8 mouse cellular contexts compared by ENCODE assay signal in genomic region chr7:6331233-6331956, GRCm38 (mm10). TPM values are rescaled to one million over a fixed set of nuclear protein-coding genes. Genes with fewer than 3 reads are reported as not detected.
DNase-seq lines count a peak whose midpoint lies in the region; ATAC-seq lines count a peak whose summit lies in the region.

Gene Zfp583 (minus strand): TSS chr7:6331285.

- peaks cover 10% of the 10 kb centered on the region for H3K4me1 ChIP-seq in embryonic facial prominence, embryonic 10.5 days
- H3K4me1 ChIP-seq in intestine, embryonic 15.5 days (replicated peaks) = peaks cover 3% of the 10 kb centered on the region; the same call in 1 of the 2 replicates

- peak within 1 kb of the TSS; percentile 72 for H3K4me2 ChIP-seq in intestine, embryonic 15.5 days (replicated peaks)

- intact Hi-C loops in left cerebral cortex, postnatal 25 days (cut with DNase I) = loop anchor here (2.0 kb wide), 1 partner anchor 13 kb away; no protein-coding TSS in a partner anchor

- 4% methylated on average over 31 of the region's 31 CpGs for WGBS in embryonic facial prominence, embryonic 10.5 days
- WGBS in intestine, embryonic 15.5 days = 3% methylated on average over 31 of the region's 31 CpGs

- DNase-seq in adrenal gland, postnatal 14 days = peak; percentile 89
- peak; percentile 87 for DNase-seq in embryonic facial prominence, embryonic 10.5 days (ENCODE audit: low spot score)
- DNase-seq in gastrocnemius, postnatal 4 days (ENCODE audit: low spot score in 2 of 2) = peak; percentile 55 to 79
- peak; percentile 92 for DNase-seq in left cerebral cortex, postnatal 25 days (ENCODE audit: low spot score in 2 of 2)
- peak; percentile 92 for DNase-seq in mesoderm, embryonic 11.5 days (ENCODE audit: low read depth, low spot score)
- DNase-seq in right cerebral cortex, postnatal 25 days = peak; percentile 89
- DNase-seq in urinary bladder, postnatal 36 days (ENCODE audit: low spot score in 2 of 2) = peak; percentile 74

- peak within 1 kb of the TSS; percentile 90 for H3K27ac ChIP-seq in embryonic facial prominence, embryonic 10.5 days (replicated peaks)
- H3K27ac ChIP-seq in intestine, embryonic 15.5 days = peak within 1 kb of the TSS; percentile 68; the same call in 1 of the 2 replicates

- peak within 1 kb of the TSS; percentile 52 for H3K9ac ChIP-seq in intestine, embryonic 15.5 days

- ATAC-seq in intestine, embryonic 15.5 days = peak; percentile 98

- no peaks in the 10 kb centered on the region for H3K27me3 ChIP-seq in embryonic facial prominence, embryonic 10.5 days (replicated peaks; ENCODE audit: low read depth, poor library complexity, severe bottlenecking)
- no peaks in the 10 kb centered on the region for H3K27me3 ChIP-seq in intestine, embryonic 15.5 days (replicated peaks)

- peak within 1 kb of the TSS; percentile 69 for H3K4me3 ChIP-seq in embryonic facial prominence, embryonic 10.5 days
- peak within 1 kb of the TSS; percentile 56 for H3K4me3 ChIP-seq in intestine, embryonic 15.5 days (replicated peaks)

- H3K36me3 ChIP-seq in embryonic facial prominence, embryonic 10.5 days (replicated peaks) = peaks cover 17% of the 10 kb centered on the region
- H3K36me3 ChIP-seq in intestine, embryonic 15.5 days = no peaks in the 10 kb centered on the region

- 0 out of 2 replicates have a peak, but pooled peaks cover 4% of the 10 kb centered on the region for H3K9me3 ChIP-seq in embryonic facial prominence, embryonic 10.5 days
- no peaks in the 10 kb centered on the region for H3K9me3 ChIP-seq in intestine, embryonic 15.5 days

RNA-seq across cellular contexts. Expression of gene Zfp583, which starts in this region (rescaled TPM):
- total RNA-seq in adrenal gland, postnatal 14 days (2021) = 3.1 and 3.4 TPM in 2 replicates
- polyA plus RNA-seq in embryonic facial prominence, embryonic 10.5 days (2016; fragmentation: Nextera tagmentation; extraction: Ambion mirVana) = 7.1 and 7.6 TPM in 2 replicates
- 1 to 10 TPM; 1.2 to 1.9 TPM for total RNA-seq in gastrocnemius, postnatal 4 days (2021)
- polyA plus RNA-seq in intestine, embryonic 15.5 days (2015; fragmentation: Nextera tagmentation; extraction: Ambion mirVana) = 4.5 and 4.9 TPM in 2 replicates
- 10 to 100 TPM; 10.8 to 12.4 TPM for total RNA-seq in left cerebral cortex, postnatal 25 days (2021)

Comparison
In these comparisons a context has a peak if more than half of its experiments do, and no peak if none do; other contexts are left out.
1. Peak in every context shown above with its lines: DNase-seq, ATAC-seq, H3K4me3 ChIP-seq and H3K27ac ChIP-seq.